Mouse (Mus musculus) small intestine, adult 2 months (tissue): ENCODE data around the gene Tgfb2.

Experiments
- CTCF ChIP-seq: fragments of 200-500 bp; IDR thresholded peaks from 2 replicates; pipeline ENCODE4 v1.5.1; 2012; ENCODE audit warnings: low read depth, mild to moderate bottlenecking, control low read depth, inconsistent platforms, low read length, moderate library complexity, mixed read lengths; ENCODE audit not compliant: insufficient replicate concordance, insufficient read length; ENCODE audit errors: extremely low read depth
- POLR2A ChIP-seq: fragments of 200-500 bp; IDR thresholded peaks from 2 replicates; pipeline ENCODE4 v1.6.1; 2012; ENCODE audit warnings: low read depth, mild to moderate bottlenecking, control low read depth, inconsistent platforms, low read length, moderate library complexity

DNA sequence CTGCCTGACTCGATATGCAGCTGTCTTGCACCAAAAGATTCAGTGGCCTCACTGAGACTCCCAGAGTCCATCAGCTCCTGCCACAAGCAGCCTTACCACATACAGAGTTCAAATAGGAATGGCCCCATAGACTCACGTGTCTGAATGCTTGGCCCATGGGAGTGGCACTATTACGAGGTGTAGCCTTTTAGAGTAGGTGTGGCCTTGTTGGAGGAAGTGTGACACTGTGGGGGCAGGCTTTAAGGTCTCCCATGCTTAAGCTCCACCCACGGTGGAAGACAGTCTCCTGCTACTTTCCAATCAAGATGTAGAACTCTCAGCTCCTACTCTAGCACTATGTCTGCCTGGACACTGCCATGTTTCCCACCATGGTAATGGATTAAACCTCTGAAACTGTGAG is 23.0 kb upstream of the Tgfb2 start:
- TF ChIP-seq CTCF (no peak), POLR2A (no peak)
